Comparison of ENCODE assay signal across 12 mouse cellular contexts in the genomic region with DNA sequence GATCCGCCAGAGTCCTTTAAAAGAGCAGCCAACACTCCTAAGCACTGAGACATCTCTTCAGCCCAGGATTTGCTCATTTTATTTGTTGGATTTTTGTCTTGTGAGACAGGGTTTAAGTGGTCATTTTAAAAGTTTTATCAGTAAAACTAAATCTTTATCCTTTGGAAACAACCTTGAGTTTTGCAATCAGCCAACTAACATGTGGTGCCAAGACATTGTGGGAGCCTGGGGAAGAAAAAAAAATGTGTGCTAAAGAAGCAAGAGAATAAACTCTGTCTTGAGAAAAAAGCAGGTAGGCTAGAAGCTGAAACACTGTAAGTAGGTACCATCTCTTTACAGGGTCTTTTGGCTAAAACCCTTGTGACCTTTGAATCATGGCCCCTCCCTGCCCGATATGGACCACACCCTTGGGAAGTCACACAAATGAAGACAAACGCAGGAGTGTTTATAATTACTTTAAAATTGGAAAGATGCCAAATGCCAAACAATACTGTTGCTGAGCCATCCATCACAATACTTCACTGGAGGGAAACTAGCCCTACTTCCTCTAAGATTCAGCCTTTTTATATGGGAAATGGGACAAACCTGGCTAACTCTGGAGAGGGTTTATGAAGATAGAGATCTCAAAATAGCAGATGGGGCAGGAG. TPM values are rescaled to one million over a fixed set of nuclear protein-coding genes. Genes with fewer than 3 reads are reported as not detected.
DNase-seq lines count a peak whose midpoint lies in the region; ATAC-seq and TF ChIP-seq lines count a peak whose summit lies in the region.
"Had no signal": no experiment of that assay in that cellular context is flagged by ENCODE, and none has a peak within 500 bp of the region (broad histone marks: within the 10 kb centered on the region; RNA-seq: fewer than 3 reads in every experiment).

No protein-coding gene starts in this region.

- no peak overlapping the region for H3K9ac ChIP-seq in heart, postnatal 0 days (replicated peaks; ENCODE audit: low read depth, low read length)
- H3K9ac ChIP-seq in forebrain, embryonic 12.5 days: no peak overlapping the region
- H3K9ac ChIP-seq: limb, embryonic 15.5 days; midbrain, embryonic 13.5 days had no signal

- WGBS in heart, postnatal 0 days: 63% methylated on average over 3 of the region's 3 CpGs
- WGBS in heart, embryonic 10.5 days: 70% methylated on average over 3 of the region's 3 CpGs
- 85% methylated on average over 3 of the region's 3 CpGs for WGBS in forebrain, embryonic 12.5 days

- DNase-seq in heart, postnatal 0 days (ENCODE audit: low spot score): peak; percentile 24
- DNase-seq in heart, embryonic 10.5 days (ENCODE audit: low spot score): no peak
- DNase-seq in lung, postnatal 36 days: peak; percentile 30
- DNase-seq: cerebellum, adult 8-10 months had no signal

- no peaks in the 10 kb centered on the region for H3K27me3 ChIP-seq in heart, postnatal 0 days (ENCODE audit: control insufficient read depth, insufficient read depth, low read length)
- no peaks in the 10 kb centered on the region for H3K27me3 ChIP-seq in heart, embryonic 10.5 days (ENCODE audit: insufficient read depth, poor library complexity, severe bottlenecking)
- H3K27me3 ChIP-seq in C2C12 (ENCODE audit: control insufficient read depth, insufficient read depth, insufficient read length): no peaks in the 10 kb centered on the region
- H3K27me3 ChIP-seq in forebrain, embryonic 12.5 days: no peaks in the 10 kb centered on the region
- H3K27me3 ChIP-seq: limb, embryonic 15.5 days; midbrain, embryonic 13.5 days had no signal

- H3K4me2 ChIP-seq in heart, postnatal 0 days (ENCODE audit: low read depth, low read length): no peak overlapping the region
- no peak overlapping the region for H3K4me2 ChIP-seq in forebrain, embryonic 12.5 days
- H3K4me2 ChIP-seq: limb, embryonic 15.5 days; midbrain, embryonic 13.5 days had no signal

- no peak overlapping the region for H3ac ChIP-seq in C2C12 (ENCODE audit: control insufficient read depth, insufficient read length, low read depth)

- H3K79me2 ChIP-seq in C2C12 (ENCODE audit: control insufficient read depth, insufficient read depth): no peaks in the 10 kb centered on the region

- 0 out of 2 replicates have a peak overlapping the region, but pooled peaks have one; percentile 3 for H3K27ac ChIP-seq in heart, postnatal 0 days (ENCODE audit: low read depth)
- no peak overlapping the region for H3K27ac ChIP-seq in heart, embryonic 10.5 days
- peak overlapping the region; percentile 79 for H3K27ac ChIP-seq in brown adipose tissue, adult 24 weeks (replicated peaks; ENCODE audit: low read depth, low read length)
- no peak overlapping the region for H3K27ac ChIP-seq in forebrain, embryonic 12.5 days
- H3K27ac ChIP-seq: layer of hippocampus, adult 2 months; limb, embryonic 15.5 days; midbrain, embryonic 13.5 days had no signal

- 0 out of 2 replicates have a peak, but pooled peaks cover 2% of the 10 kb centered on the region for H3K4me1 ChIP-seq in heart, postnatal 0 days (ENCODE audit: control insufficient read depth, insufficient read depth)
- H3K4me1 ChIP-seq in heart, embryonic 10.5 days: no peaks in the 10 kb centered on the region
- peaks cover 36% of the 10 kb centered on the region for H3K4me1 ChIP-seq in brown adipose tissue, adult 24 weeks (ENCODE audit: control insufficient read depth, insufficient read depth, insufficient read length, low read length)
- H3K4me1 ChIP-seq in forebrain, embryonic 12.5 days: no peaks in the 10 kb centered on the region
- H3K4me1 ChIP-seq: limb, embryonic 15.5 days; midbrain, embryonic 13.5 days had no signal

- TF ChIP-seq CTCF in heart, postnatal 0 days (IDR thresholded peaks at IDR 0.05; ENCODE audit: low read depth): no peak
- no peak for TF ChIP-seq CTCF in C2C12 (IDR thresholded peaks at IDR 0.05; ENCODE audit: control insufficient read depth, insufficient read depth, insufficient read length)

- TF ChIP-seq EP300 in heart, postnatal 0 days (IDR thresholded peaks at IDR 0.05; ENCODE audit: low read depth): no peak

- no peaks in the 10 kb centered on the region for H3K79me3 ChIP-seq in C2C12 (ENCODE audit: low read depth)

- no peak for ATAC-seq in heart, postnatal 0 days (ENCODE audit: insufficient read depth, low read depth)
- ATAC-seq in forebrain, embryonic 12.5 days (ENCODE audit: low FRiP score): no peak
- no peak for ATAC-seq in megakaryocyte-erythroid progenitor cell, adult 5-6 weeks (replicated peaks; ENCODE audit: low FRiP score, low TSS enrichment, poor library complexity, severe bottlenecking)
- ATAC-seq: midbrain, embryonic 13.5 days had no signal

- no peaks in the 10 kb centered on the region for H3K36me3 ChIP-seq in heart, postnatal 0 days (replicated peaks; ENCODE audit: control insufficient read depth, insufficient read depth, low read length)
- no peaks in the 10 kb centered on the region for H3K36me3 ChIP-seq in heart, embryonic 10.5 days
- H3K36me3 ChIP-seq in C2C12 (ENCODE audit: control insufficient read depth, insufficient read depth): no peaks in the 10 kb centered on the region
- no peaks in the 10 kb centered on the region for H3K36me3 ChIP-seq in forebrain, embryonic 12.5 days (replicated peaks)
- H3K36me3 ChIP-seq: limb, embryonic 15.5 days; midbrain, embryonic 13.5 days had no signal

- no peaks in the 10 kb centered on the region for H3K9me3 ChIP-seq in heart, postnatal 0 days (replicated peaks; ENCODE audit: control insufficient read depth, low read length)
- H3K9me3 ChIP-seq in heart, embryonic 10.5 days: no peaks in the 10 kb centered on the region
- no peaks in the 10 kb centered on the region for H3K9me3 ChIP-seq in forebrain, embryonic 12.5 days
- H3K9me3 ChIP-seq: limb, embryonic 15.5 days; midbrain, embryonic 13.5 days had no signal

- H3K4me3 ChIP-seq in heart, postnatal 0 days (ENCODE audit: low read depth, low read length): no peak overlapping the region
- H3K4me3 ChIP-seq in heart, embryonic 10.5 days: no peak overlapping the region
- H3K4me3 ChIP-seq in C2C12 (ENCODE audit: insufficient read depth, poor library complexity, severe bottlenecking): no peak overlapping the region
- H3K4me3 ChIP-seq in brown adipose tissue, adult 24 weeks (ENCODE audit: insufficient read depth, low read depth, low read length): no peak overlapping the region
- H3K4me3 ChIP-seq in forebrain, embryonic 12.5 days (replicated peaks): no peak overlapping the region
- H3K4me3 ChIP-seq: layer of hippocampus, adult 2 months; limb, embryonic 15.5 days; midbrain, embryonic 13.5 days had no signal

TF ChIP-seq in C2C12, 6 proteins besides CTCF, POLR2A, EP300 and RAD21:
- TF ChIP-seq MYOG (IDR thresholded peaks at IDR 0.05; ENCODE audit: control insufficient read depth, extremely low read depth, insufficient read length) (no peak), USF1 (IDR thresholded peaks at IDR 0.05; ENCODE audit: low read depth) (no peak), FOSL1 (IDR thresholded peaks at IDR 0.05; ENCODE audit: insufficient read depth, low read length, poor library complexity, severe bottlenecking) (no peak), MAX (IDR thresholded peaks at IDR 0.05) (no peak), MYOD1 (IDR thresholded peaks at IDR 0.05; ENCODE audit: control insufficient read depth, insufficient read length, low read depth) (no peak), CEBPB (IDR thresholded peaks at IDR 0.05; ENCODE audit: low read depth) (peak; percentile 28)

RNA-seq across cellular contexts. Expression of gene Tnfrsf1b, which starts 32.2 kb away (rescaled TPM):
- total RNA-seq in heart, postnatal 0 days (2014; rRNA removed; ENCODE audit: low replicate concordance): 11.1 and 26.5 TPM in 2 replicates
- polyA plus RNA-seq in heart, postnatal 0 days (2015; fragmentation: Nextera tagmentation; extraction: Ambion mirVana): 2.0 TPM in 2 replicates
- polyA plus RNA-seq in heart, embryonic 10.5 days (2016; fragmentation: Nextera tagmentation; extraction: Ambion mirVana): 2.5 and 4.2 TPM in 2 replicates
- 7.7 TPM for polyA plus RNA-seq in C2C12 (2012; fragmentation: generic; extraction: Trizol)
- 2.8 and 3.4 TPM in 2 replicates for polyA plus RNA-seq in brown adipose tissue, adult 24 weeks (2012; ENCODE audit: insufficient read depth, insufficient read length, missing spikeins)
- 1.3 and 1.6 TPM in 2 replicates for polyA plus RNA-seq in forebrain, embryonic 12.5 days (2016; fragmentation: Nextera tagmentation; extraction: Ambion mirVana)
- total RNA-seq in megakaryocyte-erythroid progenitor cell, adult 5-6 weeks (2014; fragmentation: Nextera tagmentation): 2.3 and 4.9 TPM in 2 replicates
- 1.9 and 3.7 TPM in 2 replicates for total RNA-seq in megakaryocyte-erythroid progenitor cell, adult 5-6 weeks (2017)

RNA-seq across cellular contexts. Expression of gene Tnfrsf8, which starts 36.1 kb away (rescaled TPM):
- total RNA-seq in heart, postnatal 0 days (2014; rRNA removed; ENCODE audit: low replicate concordance): not detected in 2 replicates
- 0.04 and 0.05 TPM in 2 replicates for polyA plus RNA-seq in heart, postnatal 0 days (2015; fragmentation: Nextera tagmentation; extraction: Ambion mirVana)
- not detected in 2 replicates for polyA plus RNA-seq in heart, embryonic 10.5 days (2016; fragmentation: Nextera tagmentation; extraction: Ambion mirVana)
- not detected for polyA plus RNA-seq in C2C12 (2012; fragmentation: generic; extraction: Trizol)
- polyA plus RNA-seq in brown adipose tissue, adult 24 weeks (2012; ENCODE audit: insufficient read depth, insufficient read length, missing spikeins): not detected in 2 replicates
- 0.10 and 0.21 TPM in 2 replicates for polyA plus RNA-seq in forebrain, embryonic 12.5 days (2016; fragmentation: Nextera tagmentation; extraction: Ambion mirVana)
- total RNA-seq in megakaryocyte-erythroid progenitor cell, adult 5-6 weeks (2014; fragmentation: Nextera tagmentation): 0.31 TPM in 1 of 2 replicates, not detected in the other
- not detected in 2 replicates for total RNA-seq in megakaryocyte-erythroid progenitor cell, adult 5-6 weeks (2017)
- total RNA-seq: hematopoietic stem cell, adult 5-6 weeks had no signal

Comparison
In these comparisons a context has a peak if more than half of its experiments do, and no peak if none do; other contexts are left out.
1. H3K27ac ChIP-seq: peak in heart, postnatal 0 days (single experiment) and brown adipose tissue, adult 24 weeks (single experiment); none in heart, embryonic 10.5 days (single experiment) and forebrain, embryonic 12.5 days (single experiment).